Comparison of ENCODE assay signal across 20 mouse cellular contexts in the genomic region with DNA sequence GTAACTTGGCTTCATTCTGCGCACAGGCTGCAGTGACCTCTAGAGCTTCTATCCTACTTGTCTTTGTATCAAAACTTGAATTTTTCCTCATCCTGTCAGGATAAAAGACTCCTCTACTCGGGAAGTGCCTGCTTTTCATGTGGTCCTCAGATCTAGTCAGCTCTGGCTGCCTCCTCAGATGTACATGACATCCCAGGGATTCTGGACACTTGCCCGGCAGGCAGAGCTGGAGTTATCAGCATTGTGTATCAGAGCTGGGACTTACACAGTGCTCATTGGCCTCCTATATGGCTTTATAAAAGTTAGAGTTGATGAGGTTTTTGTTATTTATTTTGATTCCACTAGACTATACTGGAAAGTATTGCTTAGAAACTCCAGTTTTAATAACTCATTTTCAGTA. TPM values are rescaled to one million over a fixed set of nuclear protein-coding genes. Genes with fewer than 3 reads are reported as not detected.
DNase-seq lines count a peak whose midpoint lies in the region.
"Had no signal": no experiment of that assay in that cellular context is flagged by ENCODE, and none has a peak within 500 bp of the region (broad histone marks: within the 10 kb centered on the region; RNA-seq: fewer than 3 reads in every experiment).

No protein-coding gene starts in this region.

- no peaks in the 10 kb centered on the region for H3K4me1 ChIP-seq in heart, embryonic 10.5 days
- H3K4me1 ChIP-seq: embryonic facial prominence, embryonic 15.5 days; forebrain, embryonic 10.5 days; hindbrain, embryonic 13.5 days had no signal

- H3K9me3 ChIP-seq in heart, embryonic 10.5 days, result no peaks in the 10 kb centered on the region
- H3K9me3 ChIP-seq: embryonic facial prominence, embryonic 15.5 days; forebrain, embryonic 10.5 days; hindbrain, embryonic 13.5 days had no signal

- H3K36me3 ChIP-seq in heart, embryonic 10.5 days, result peaks cover 73% of the 10 kb centered on the region

- peak; percentile 54 for DNase-seq in adrenal gland, postnatal 25 days
- DNase-seq in adrenal gland, postnatal 14 days, result no peak
- peak; percentile 60 to 71 for DNase-seq in cerebellum, postnatal 10 days
- DNase-seq in cerebellum, adult 11-12 months, result no peak
- peak; percentile 50 for DNase-seq in heart, adult 11 months
- DNase-seq in heart, postnatal 36 days, result no peak
- DNase-seq in heart, embryonic 10.5 days (ENCODE audit: low spot score), result no peak
- DNase-seq: adrenal gland, postnatal 10 days; embryo, embryonic 11 days; gastrocnemius, adult 2 months; gastrocnemius, postnatal 25 days; heart, postnatal 10 days; kidney, adult 11 months; kidney, adult 9 months had no signal

- intact Hi-C loops in heart, postnatal 36 days (cut with DNase I), result no loop called here

- H3K27me3 ChIP-seq in heart, embryonic 10.5 days (ENCODE audit: insufficient read depth, poor library complexity, severe bottlenecking), result no peaks in the 10 kb centered on the region
- H3K27me3 ChIP-seq: embryonic facial prominence, embryonic 15.5 days; hindbrain, embryonic 13.5 days; Patski had no signal

- 83% methylated on average over 3 of the region's 3 CpGs for WGBS in heart, embryonic 10.5 days

- no peak overlapping the region for H3K4me3 ChIP-seq in heart, embryonic 10.5 days
- H3K4me3 ChIP-seq: embryonic facial prominence, embryonic 15.5 days; erythroblast, embryonic 14.5 days; forebrain, embryonic 10.5 days; gastrocnemius, adult 2 months; hindbrain, embryonic 13.5 days had no signal

- H3K27ac ChIP-seq in heart, embryonic 10.5 days, result no peak overlapping the region
- H3K27ac ChIP-seq: embryonic facial prominence, embryonic 15.5 days; forebrain, embryonic 10.5 days; gastrocnemius, adult 2 months; hindbrain, embryonic 13.5 days; hindbrain, postnatal 0 days had no signal

RNA-seq across cellular contexts. Expression of a gene that starts 7.6 kb away (rescaled TPM):
- 193 and 211 TPM in 2 replicates for total RNA-seq in adrenal gland, postnatal 25 days (2021)
- 261 TPM in 2 replicates for total RNA-seq in adrenal gland, postnatal 14 days (2021)
- total RNA-seq in heart, postnatal 36 days (2021), result 100 to 1,000 TPM; 329 to 387 TPM
- 238 and 283 TPM in 2 replicates for polyA plus RNA-seq in heart, embryonic 10.5 days (2016; fragmentation: Nextera tagmentation; extraction: Ambion mirVana)

RNA-seq across cellular contexts. Expression of a gene that starts 15.6 kb away (rescaled TPM):
- 81.3 and 81.9 TPM in 2 replicates for total RNA-seq in adrenal gland, postnatal 25 days (2021)
- 75.9 and 79.9 TPM in 2 replicates for total RNA-seq in adrenal gland, postnatal 14 days (2021)
- 10 to 100 TPM; 22.9 to 24.9 TPM for total RNA-seq in heart, postnatal 36 days (2021)
- polyA plus RNA-seq in heart, embryonic 10.5 days (2016; fragmentation: Nextera tagmentation; extraction: Ambion mirVana), result 42.8 and 50.7 TPM in 2 replicates

RNA-seq across cellular contexts. Expression of a gene that starts 15.7 kb away (rescaled TPM):
- 29.2 and 47.6 TPM in 2 replicates for total RNA-seq in adrenal gland, postnatal 25 days (2021)
- total RNA-seq in adrenal gland, postnatal 14 days (2021), result 21.1 and 24.1 TPM in 2 replicates
- 1 to 10 TPM; 2.2 to 3.0 TPM for total RNA-seq in heart, postnatal 36 days (2021)
- 50.6 and 58.7 TPM in 2 replicates for polyA plus RNA-seq in heart, embryonic 10.5 days (2016; fragmentation: Nextera tagmentation; extraction: Ambion mirVana)

Comparison
In these comparisons a context has a peak if more than half of its experiments do, and no peak if none do; other contexts are left out.
1. DNase-seq: peak in adrenal gland, postnatal 25 days (single experiment), cerebellum, postnatal 10 days (2 of 2) and heart, adult 11 months (single experiment); none in adrenal gland, postnatal 14 days (single experiment), cerebellum, adult 11-12 months (single experiment), heart, postnatal 36 days (0 of 2) and heart, embryonic 10.5 days (single experiment).